Mouse (Mus musculus) layer of hippocampus, postnatal 10 days (tissue): ENCODE measurements at regions not wholly inside any gene's neighbourhood (a gene's known extent, or its start where the extent isn't known, plus 50 kb on each side); places are given as distances from the start of the nearest gene placed in this dataset.

ENCODE experiments used
- DNase-seq, 2 experiments: peaks; one replicate each; pipeline ENCODE4 v3.0.0; 2021; ENCODE audit warnings: low spot score in 2 of 2

DNA sequence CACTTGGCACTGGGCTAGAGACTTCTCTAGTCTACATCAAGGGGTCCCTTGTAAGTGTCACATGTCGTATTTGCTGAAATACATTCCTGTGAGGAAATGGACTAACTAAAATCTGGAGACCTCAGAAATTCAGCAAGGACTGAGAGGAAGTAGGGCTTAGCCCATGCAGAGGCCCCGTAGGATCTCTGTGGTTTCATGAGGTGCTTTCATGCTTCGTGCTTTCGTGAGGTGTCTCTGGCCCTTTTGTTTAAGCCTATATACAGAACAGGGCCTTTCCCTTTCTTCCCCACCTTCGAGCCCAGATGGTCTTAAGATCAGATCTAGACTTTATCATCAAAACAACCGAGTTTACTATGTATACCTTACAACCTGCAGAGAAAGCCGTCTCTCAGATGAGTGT, 56.9 kb upstream of the Dnajc19 start:
- DNase-seq, result no peak

DNA sequence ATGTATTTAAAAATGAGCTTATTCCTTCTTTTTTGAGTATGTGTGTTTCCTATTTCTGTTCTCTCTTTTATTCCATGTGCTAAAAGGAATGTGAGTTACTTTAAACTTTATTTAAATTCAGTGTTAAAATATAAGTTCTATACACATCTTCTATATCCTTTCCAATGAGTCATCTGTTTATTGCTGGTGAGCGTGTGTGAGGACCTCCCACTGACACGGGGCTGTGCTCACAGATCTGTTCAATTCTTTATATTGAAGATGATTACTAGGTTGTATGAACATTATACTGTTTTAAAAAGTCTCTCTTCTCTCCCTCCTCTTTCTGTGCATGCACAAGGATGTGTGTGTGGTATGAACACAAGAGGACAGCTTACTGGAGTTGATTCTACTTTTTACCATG, 55.3 kb upstream of the Dnajc19 start:
- DNase-seq, result no peak
